Comparison of ENCODE assay signal across 8 mouse cellular contexts in genomic region chr11:62648591-62649391, GRCm38 (mm10). TPM values are rescaled to one million over a fixed set of nuclear protein-coding genes. Genes with fewer than 3 reads are reported as not detected.
DNase-seq lines count a peak whose midpoint lies in the region; ATAC-seq lines count a peak whose summit lies in the region.

Gene Mmgt2, plus strand, starts transcription at chr11:62648664.

- intact Hi-C loops in left cerebral cortex, postnatal 10 days (cut with DNase I), result loop anchor here (2.0 kb wide), 1 partner anchor 36 kb away; no protein-coding TSS in a partner anchor

- DNase-seq in adrenal gland, adult (ENCODE audit: inconsistent age in 2 of 2, low spot score in 1 of 2), result peak; percentile 96 to 99
- peak; percentile 96 for DNase-seq in embryo, embryonic 10 days (ENCODE audit: low spot score)
- peak; percentile 99 for DNase-seq in gastrocnemius, postnatal 10 days
- peak; percentile 97 for DNase-seq in induced T-regulatory cell, adult 2 months (ENCODE audit: low read depth)
- peak; percentile 84 to 95 for DNase-seq in left cerebral cortex, postnatal 10 days (ENCODE audit: extremely low spot score in 1 of 2, low spot score in 2 of 2)
- peak; percentile 89 to 92 for DNase-seq in right cerebral cortex, postnatal 10 days (ENCODE audit: low spot score in 2 of 2)
- peak; percentile 99 for DNase-seq in urinary bladder, postnatal 25 days (ENCODE audit: low spot score)

- peak; percentile 82 for ATAC-seq in megakaryocyte progenitor cell, adult 5-6 weeks (replicated peaks; ENCODE audit: poor library complexity)

RNA-seq across cellular contexts. Expression of gene Mmgt2, which starts in this region (rescaled TPM):
- total RNA-seq in gastrocnemius, postnatal 10 days (2021), result 10 to 100 TPM; 12.6 to 12.8 TPM
- total RNA-seq in left cerebral cortex, postnatal 10 days (2021), result 10 to 100 TPM; 23.5 to 25.8 TPM
- 16.7 and 22.6 TPM in 2 replicates for total RNA-seq in megakaryocyte progenitor cell, adult 5-6 weeks (2015)
- 13.0 and 18.5 TPM in 2 replicates for total RNA-seq in megakaryocyte progenitor cell, adult 5-6 weeks (2017)

Comparison
In these comparisons a context has a peak if more than half of its experiments do, and no peak if none do; other contexts are left out.
1. Peak in every context shown above with its lines: DNase-seq and ATAC-seq.